Mouse (Mus musculus): ENCODE measurements around the gene Adarb2. TPM values are rescaled to one million over a fixed set of nuclear protein-coding genes. Genes with fewer than 3 reads are reported as not detected.

Adarb2 gene
- total and polyA plus RNA-seq, 3 experiments, result not detected

GRCm38 (mm10) chr13:8479970-8480369 is 277.3 kb downstream of the Adarb2 start:
- Histone ChIP-seq H3K36me3 (replicated peaks in 1 of 2; ENCODE audit: control insufficient read depth in 1 of 2, insufficient read depth in 1 of 2, low read length in 1 of 2) (no peaks in the 10 kb centered on the region), H3K4me1 (ENCODE audit: control insufficient read depth in 1 of 2, insufficient read depth in 2 of 2) (peaks cover 9 to 22% of the 10 kb centered on the region in 2 experiments), H3K9me3 (replicated peaks; ENCODE audit: low read length) (no peaks in the 10 kb centered on the region), H3K4me2 (ENCODE audit: insufficient read depth, low read depth, poor library complexity, severe bottlenecking) (no peak overlapping the region), H3K27ac (ENCODE audit: insufficient read depth, low read depth) (no peak overlapping the region), H3K79me2 (replicated peaks; ENCODE audit: control insufficient read depth, extremely low read depth, insufficient read depth, poor library complexity, severe bottlenecking) (no peaks in the 10 kb centered on the region), H3K27me3 (replicated peaks) (no peaks in the 10 kb centered on the region), H3K4me3 (replicated peaks in 1 of 3; ENCODE audit: low read depth in 2 of 3, low read length in 2 of 3, poor library complexity in 1 of 3) (no peak overlapping the region), H3K9ac (ENCODE audit: insufficient read depth, low read depth) (no peak overlapping the region)
- no peak for TF ChIP-seq SIN3A (IDR thresholded peaks at IDR 0.05; ENCODE audit: low read length)
- peak; percentile 63; the same call in 1 of the 2 replicates for TF ChIP-seq MEF2A (IDR thresholded peaks at IDR 0.05; ENCODE audit: borderline replicate concordance, low read depth, low read length)
- dilution Hi-C loops (cut with MboI; ENCODE audit: extremely low pct_ligation_motif_present, extremely low pct_unique_long_range_greater_than_20kb, low sequenced_read_pairs), result no loop called here
- in situ Hi-C loops (cut with MboI; ENCODE audit: low pct_ligation_motif_present, low pct_unique_long_range_greater_than_20kb, low sequenced_read_pairs), result no loop called here
- peak; percentile 29 for DNase-seq (ENCODE audit: extremely low read depth)

- in situ Hi-C loops (cut with MboI; ENCODE audit: low pct_ligation_motif_present, low pct_unique_long_range_greater_than_20kb, low sequenced_read_pairs), result no loop called here
- dilution Hi-C loops (cut with MboI; ENCODE audit: extremely low pct_ligation_motif_present, extremely low pct_unique_long_range_greater_than_20kb, low sequenced_read_pairs), result no loop called here
These were observed 278.7 kb downstream of the Adarb2 start for GRCm38 (mm10) chr13:8481347-8481746.

GRCm38 (mm10) chr13:8484592-8485272 is 282.1 kb downstream of the Adarb2 start:
- Histone ChIP-seq H3K27ac (ENCODE audit: insufficient read depth, low read depth) (no peak overlapping the region), H3K36me3 (replicated peaks in 1 of 2; ENCODE audit: control insufficient read depth in 1 of 2, insufficient read depth in 1 of 2, low read length in 1 of 2) (no peaks in the 10 kb centered on the region), H3K4me3 (replicated peaks in 1 of 3; ENCODE audit: low read depth in 2 of 3, low read length in 2 of 3, poor library complexity in 1 of 3) (no peak overlapping the region), H3K9ac (ENCODE audit: insufficient read depth, low read depth) (no peak overlapping the region), H3K4me1 (ENCODE audit: control insufficient read depth in 1 of 2, insufficient read depth in 2 of 2) (peaks cover 4 to 9% of the 10 kb centered on the region in 2 experiments), H3K27me3 (replicated peaks) (no peaks in the 10 kb centered on the region), H3K9me3 (replicated peaks; ENCODE audit: low read length) (no peaks in the 10 kb centered on the region), H3K79me2 (replicated peaks; ENCODE audit: control insufficient read depth, extremely low read depth, insufficient read depth, poor library complexity, severe bottlenecking) (no peaks in the 10 kb centered on the region), H3K4me2 (ENCODE audit: insufficient read depth, low read depth, poor library complexity, severe bottlenecking) (no peak overlapping the region)
- dilution Hi-C loops (cut with MboI; ENCODE audit: extremely low pct_ligation_motif_present, extremely low pct_unique_long_range_greater_than_20kb, low sequenced_read_pairs) (no loop called here), in situ Hi-C loops (cut with MboI; ENCODE audit: low pct_ligation_motif_present, low pct_unique_long_range_greater_than_20kb, low sequenced_read_pairs) (no loop called here)
- no peak for DNase-seq (ENCODE audit: extremely low read depth)
- no peak for TF ChIP-seq BHLHE40 (IDR thresholded peaks at IDR 0.05; ENCODE audit: low read depth, low read length)
- TF ChIP-seq ZMIZ1 (IDR thresholded peaks at IDR 0.05; ENCODE audit: low read depth, low read length), result no peak
- no peak for TF ChIP-seq RCOR1 (conservative IDR thresholded peaks at IDR 0.05; ENCODE audit: low read depth, low read length)
- no peak for TF ChIP-seq MXI1 (IDR thresholded peaks at IDR 0.05; ENCODE audit: low read depth, low read length)
- no peak for TF ChIP-seq ETS1 (conservative IDR thresholded peaks at IDR 0.05; ENCODE audit: low read depth, low read length)
- no peak for TF ChIP-seq RAD21 (IDR thresholded peaks at IDR 0.05; ENCODE audit: low read depth, low read length)

More at GRCm38 (mm10) chr13:8481347-8481746, 278.7 kb downstream of the Adarb2 start:
- no peak for DNase-seq (ENCODE audit: extremely low read depth)
- no peaks in the 10 kb centered on the region for H3K36me3 ChIP-seq (replicated peaks in 1 of 2; ENCODE audit: control insufficient read depth in 1 of 2, insufficient read depth in 1 of 2, low read length in 1 of 2)
- H3K4me3 ChIP-seq (replicated peaks in 1 of 3; ENCODE audit: low read depth in 2 of 3, low read length in 2 of 3, poor library complexity in 1 of 3), result no peak overlapping the region
- no peaks in the 10 kb centered on the region for H3K9me3 ChIP-seq (replicated peaks; ENCODE audit: low read length)
- H3K27me3 ChIP-seq (replicated peaks), result no peaks in the 10 kb centered on the region
- no peaks in the 10 kb centered on the region for H3K79me2 ChIP-seq (replicated peaks; ENCODE audit: control insufficient read depth, extremely low read depth, insufficient read depth, poor library complexity, severe bottlenecking)
- H3K9ac ChIP-seq (ENCODE audit: insufficient read depth, low read depth), result no peak overlapping the region
- H3K4me1 ChIP-seq (ENCODE audit: control insufficient read depth in 1 of 2, insufficient read depth in 2 of 2), result peaks cover 9 to 22% of the 10 kb centered on the region in 2 experiments
- TF ChIP-seq IRF4 (IDR thresholded peaks at IDR 0.05; ENCODE audit: low read depth, low read length) (no peak), CTCF (conservative IDR thresholded peaks at IDR 0.05 in 1 of 2, IDR thresholded peaks at IDR 0.05 in 1 of 2; ENCODE audit: low read depth in 2 of 2, low read length in 2 of 2) (no peak), ZMIZ1 (IDR thresholded peaks at IDR 0.05; ENCODE audit: low read depth, low read length) (no peak), BHLHE40 (IDR thresholded peaks at IDR 0.05; ENCODE audit: low read depth, low read length) (no peak), JUN (IDR thresholded peaks at IDR 0.05; ENCODE audit: insufficient read depth, low read depth, low read length) (no peak), USF2 (conservative IDR thresholded peaks at IDR 0.05; ENCODE audit: low read depth, low read length) (no peak), UBTF (IDR thresholded peaks at IDR 0.05; ENCODE audit: low read depth, low read length) (no peak), ZNF384 (IDR thresholded peaks at IDR 0.05; ENCODE audit: low read depth, low read length) (no peak), MEF2A (IDR thresholded peaks at IDR 0.05; ENCODE audit: borderline replicate concordance, low read depth, low read length) (no peak), MYC (IDR thresholded peaks at IDR 0.05; ENCODE audit: low read depth, low read length) (no peak), USF1 (IDR thresholded peaks at IDR 0.05; ENCODE audit: low read depth, low read length) (no peak), MAZ (IDR thresholded peaks at IDR 0.05; ENCODE audit: low read depth, low read length) (no peak), EP300 (IDR thresholded peaks at IDR 0.05; ENCODE audit: low read length) (no peak), NRF1 (IDR thresholded peaks at IDR 0.05; ENCODE audit: low read depth, low read length) (no peak), ZC3H11A (IDR thresholded peaks at IDR 0.05; ENCODE audit: low read depth, low read length) (no peak), MXI1 (IDR thresholded peaks at IDR 0.05; ENCODE audit: low read depth, low read length) (no peak), NELFE (IDR thresholded peaks at IDR 0.05; ENCODE audit: low read depth, low read length) (no peak)
- no peak overlapping the region for H3K27ac ChIP-seq (ENCODE audit: insufficient read depth, low read depth)
- no peak overlapping the region for H3K4me2 ChIP-seq (ENCODE audit: insufficient read depth, low read depth, poor library complexity, severe bottlenecking)
